Mouse (Mus musculus) neural tube, embryonic 14.5 days (tissue): Measurements from ENCODE around the gene Necab3. TPM values are rescaled to one million over a fixed set of nuclear protein-coding genes. Genes with fewer than 3 reads are reported as not detected.

Source experiments
- ATAC-seq: fragments of 200-750 bp; cut with Nextera tagmentation; 2 replicates; pipeline ENCODE4 v1.8.0; 2017; ENCODE audit warnings: low read depth, mild to moderate bottlenecking, moderate TSS enrichment, moderate library complexity
- H3K27ac ChIP-seq: fragments of 300-500 bp; sonication (generic); 2 replicates; pipeline ENCODE4 v1.5.1; 2014; ENCODE audit warnings: low read depth, mild to moderate bottlenecking, control low read depth, low read length, moderate library complexity, mixed read lengths
- H3K27me3 ChIP-seq: fragments of 300-500 bp; sonication (generic); 2 replicates; pipeline ENCODE4 v1.6.1; 2014; ENCODE audit warnings: low read length; ENCODE audit not compliant: control insufficient read depth, insufficient read depth
- H3K36me3 ChIP-seq: fragments of 300-500 bp; sonication (generic); 2 replicates; pipeline ENCODE4 v1.6.1; 2014; ENCODE audit warnings: low read length, mixed read lengths; ENCODE audit not compliant: control insufficient read depth, insufficient read depth
- H3K4me1 ChIP-seq: fragments of 300-500 bp; sonication (generic); 2 replicates; pipeline ENCODE4 v1.6.1; 2014; ENCODE audit warnings: low read length; ENCODE audit not compliant: control insufficient read depth, insufficient read depth
- H3K4me2 ChIP-seq: fragments of 300-500 bp; sonication (generic); 2 replicates; pipeline ENCODE4 v1.6.1; 2014; ENCODE audit warnings: mild to moderate bottlenecking, low read depth, low read length, control low read depth
- H3K4me3 ChIP-seq: fragments of 300-500 bp; sonication (generic); 2 replicates; pipeline ENCODE4 v1.5.1; 2014; ENCODE audit warnings: low read depth, low read length, control low read depth, mixed read lengths
- H3K9ac ChIP-seq: fragments of 300-500 bp; sonication (generic); replicated peaks from 2 replicates; pipeline ENCODE4 v1.6.1; 2014; ENCODE audit warnings: low read depth, mild to moderate bottlenecking, control low read depth, low read length, mixed read lengths
- H3K9me3 ChIP-seq: fragments of 300-500 bp; sonication (generic); 2 replicates; pipeline ENCODE4 v1.6.1; 2016; ENCODE audit warnings: low read length; ENCODE audit not compliant: control insufficient read depth
- WGBS: fragments of 180-500 bp; shearing (Covaris S2); extraction: QIAGEN DNeasy Blood & Tissue Kit; methylation state at CpG from one replicate; pipeline ENCODE4 v1.1.7; 2014; 5-methylcytosine and 5-hydroxymethylcytosine counted together
- polyA plus RNA-seq: library from polyadenylated mRNA; unstranded; fragments of >200 nt; fragmentation: Nextera tagmentation; extraction: Ambion mirVana; gene quantifications from 2 replicates; pipeline ENCODE4 v1.2.1, GENCODE M21; 2014

The Necab3 gene
- polyA plus RNA-seq, 1 experiment from 2014 or later, result 16.8 TPM

DNA sequence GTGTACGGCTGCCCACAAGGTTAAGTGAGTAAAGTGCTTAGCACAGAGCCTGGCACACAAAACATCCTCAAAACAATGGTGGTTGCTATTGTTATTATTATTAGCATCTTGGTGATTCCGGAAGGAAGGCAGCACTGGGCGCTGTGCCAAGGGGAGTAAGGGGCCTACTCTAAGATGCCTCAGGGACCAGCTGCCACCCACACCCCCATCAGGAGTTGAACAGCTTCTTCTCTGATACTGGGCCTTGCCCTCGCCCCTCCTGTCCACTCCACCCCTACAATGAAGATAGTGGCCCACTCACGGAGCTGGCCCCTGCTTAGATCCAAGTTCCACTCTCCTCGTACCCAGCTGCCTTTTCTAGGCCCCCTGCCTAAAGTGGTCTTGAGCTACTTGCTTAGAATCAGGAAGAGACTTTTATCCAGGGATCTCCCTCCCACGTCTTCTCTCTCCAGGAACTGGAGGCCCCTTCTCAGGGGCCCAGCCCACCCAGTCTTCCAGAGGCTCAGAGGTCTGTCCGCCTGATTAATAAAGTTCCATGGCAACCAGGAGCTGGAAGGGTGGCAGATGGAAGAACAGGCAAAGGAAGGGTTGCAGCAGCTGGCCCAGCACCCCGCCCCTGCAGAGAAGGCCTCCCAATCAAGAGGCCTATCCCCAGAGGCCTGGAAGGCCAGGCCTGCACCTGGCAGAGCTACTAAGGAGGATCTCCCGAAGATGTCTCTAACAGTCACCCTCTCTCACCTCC is 9.8 kb upstream of the Necab3 start:
- H3K9ac ChIP-seq, result no peak overlapping the region
- peak overlapping the region; percentile 56 for H3K4me3 ChIP-seq
- peak overlapping the region; percentile 95 for H3K4me2 ChIP-seq
- H3K9me3 ChIP-seq, result no peaks in the 10 kb centered on the region
- H3K36me3 ChIP-seq, result no peaks in the 10 kb centered on the region
- 12% methylated on average over 10 of the region's 10 CpGs for WGBS
- no peaks in the 10 kb centered on the region for H3K27me3 ChIP-seq
- peaks cover 14% of the 10 kb centered on the region; the same call in 1 of the 2 replicates for H3K4me1 ChIP-seq
- peak overlapping the region; percentile 60; the same call in 1 of the 2 replicates for H3K27ac ChIP-seq
- ATAC-seq, result no peak

GRCm38 (mm10) chr2:154567766-154568165 is 9.1 kb upstream of the Necab3 start:
- Histone ChIP-seq H3K27ac (0 out of 2 replicates have a peak overlapping the region, but pooled peaks have one; percentile 44), H3K4me2 (peak overlapping the region; percentile 95; the same call in 1 of the 2 replicates), H3K9ac (no peak overlapping the region), H3K4me3 (no peak overlapping the region), H3K4me1 (peaks cover 14% of the 10 kb centered on the region; the same call in 1 of the 2 replicates), H3K9me3 (no peaks in the 10 kb centered on the region), H3K36me3 (no peaks in the 10 kb centered on the region), H3K27me3 (no peaks in the 10 kb centered on the region)
- 79% methylated on average over 2 of the region's 2 CpGs for WGBS
- no peak for ATAC-seq

DNA sequence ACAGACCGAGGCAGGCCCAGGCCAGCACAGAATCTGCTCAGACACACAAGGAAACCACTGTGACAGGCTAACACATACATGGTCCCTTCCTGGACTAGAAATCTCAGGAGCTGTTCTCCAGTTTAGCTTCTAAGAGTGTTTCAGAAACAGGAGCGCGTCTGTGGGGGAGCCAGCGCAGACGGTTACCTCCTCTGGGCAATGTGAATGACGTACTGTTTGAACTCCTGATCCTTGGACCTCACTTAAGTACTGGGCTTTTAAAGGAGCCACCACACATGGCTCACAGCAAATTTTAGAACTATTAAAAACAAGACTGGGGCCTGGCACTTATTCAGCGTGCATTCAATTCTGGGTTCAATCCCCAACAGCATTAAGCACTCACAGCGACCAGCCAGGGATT is 8.0 kb upstream of the Necab3 start:
- Histone ChIP-seq H3K27ac (no peak overlapping the region), H3K4me2 (no peak overlapping the region), H3K4me1 (peaks cover 14% of the 10 kb centered on the region; the same call in 1 of the 2 replicates), H3K9ac (no peak overlapping the region), H3K4me3 (no peak overlapping the region), H3K36me3 (no peaks in the 10 kb centered on the region), H3K27me3 (no peaks in the 10 kb centered on the region), H3K9me3 (no peaks in the 10 kb centered on the region)
- 37% methylated on average over 8 of the region's 8 CpGs for WGBS
- ATAC-seq, result no peak

DNA sequence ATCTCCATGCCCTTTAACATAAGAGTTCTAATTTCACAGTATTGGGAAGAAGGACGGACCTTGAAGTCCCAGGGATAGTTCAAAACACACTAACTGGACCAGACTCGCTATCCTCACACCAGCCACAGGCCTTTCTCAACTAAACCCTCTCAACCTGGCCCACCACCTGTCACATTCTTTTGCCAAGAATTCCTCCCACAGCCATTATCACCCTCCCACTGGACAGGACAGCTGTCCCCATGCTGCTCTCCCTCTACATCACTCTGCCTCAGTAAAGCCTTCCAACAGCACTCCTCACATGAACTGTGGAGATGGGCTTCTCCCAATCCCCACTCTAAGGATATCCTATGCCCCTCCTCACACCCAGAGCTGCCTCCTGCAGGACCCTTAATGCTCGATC is 6.9 kb upstream of the Necab3 start:
- Histone ChIP-seq H3K4me2 (no peak overlapping the region), H3K27me3 (no peaks in the 10 kb centered on the region), H3K4me1 (peaks cover 14% of the 10 kb centered on the region; the same call in 1 of the 2 replicates), H3K9ac (0 out of 2 replicates have a peak overlapping the region, but pooled peaks have one; percentile 2), H3K9me3 (no peaks in the 10 kb centered on the region), H3K27ac (no peak overlapping the region), H3K4me3 (no peak overlapping the region), H3K36me3 (no peaks in the 10 kb centered on the region)
- ATAC-seq, result no peak
- 71% methylated on average over 3 of the region's 3 CpGs for WGBS

- no peak overlapping the region for H3K9ac ChIP-seq
- H3K27ac ChIP-seq, result no peak overlapping the region
- H3K36me3 ChIP-seq, result no peaks in the 10 kb centered on the region
- no peak overlapping the region for H3K4me2 ChIP-seq
- 92% methylated on average over 21 of the region's 22 CpGs for WGBS
- H3K4me1 ChIP-seq, result peaks cover 13% of the 10 kb centered on the region; the same call in 1 of the 2 replicates
- no peak overlapping the region for H3K4me3 ChIP-seq
- ATAC-seq, result no peak
- H3K9me3 ChIP-seq, result no peaks in the 10 kb centered on the region
- no peaks in the 10 kb centered on the region for H3K27me3 ChIP-seq
Measured at GRCm38 (mm10) chr2:154563612-154564170, 5.0 kb upstream of the Necab3 start.

- H3K9me3 ChIP-seq, result no peaks in the 10 kb centered on the region
- H3K27me3 ChIP-seq, result no peaks in the 10 kb centered on the region
- H3K36me3 ChIP-seq, result no peaks in the 10 kb centered on the region
- no peak overlapping the region; the same call in 1 of the 2 replicates for H3K4me2 ChIP-seq
- no peak for ATAC-seq
- 53% methylated on average over 5 of the region's 5 CpGs for WGBS
- H3K27ac ChIP-seq, result no peak overlapping the region
- peaks cover 15% of the 10 kb centered on the region; the same call in 1 of the 2 replicates for H3K4me1 ChIP-seq
- no peak overlapping the region for H3K9ac ChIP-seq
- no peak overlapping the region for H3K4me3 ChIP-seq
Measured at GRCm38 (mm10) chr2:154557184-154557832, 1.4 kb downstream of the Necab3 start.

GRCm38 (mm10) chr2:154555235-154555634 is 3.5 kb downstream of the Necab3 start:
- H3K9ac ChIP-seq, result no peak overlapping the region
- no peak overlapping the region for H3K4me3 ChIP-seq
- 84% methylated on average over 6 of the region's 6 CpGs for WGBS
- peaks cover 20% of the 10 kb centered on the region; the same call in 1 of the 2 replicates for H3K4me1 ChIP-seq
- no peak for ATAC-seq
- H3K27me3 ChIP-seq, result peaks cover 2% of the 10 kb centered on the region; the same call in 1 of the 2 replicates
- no peak overlapping the region for H3K4me2 ChIP-seq
- no peaks in the 10 kb centered on the region for H3K36me3 ChIP-seq
- no peak overlapping the region for H3K27ac ChIP-seq
- no peaks in the 10 kb centered on the region for H3K9me3 ChIP-seq

- H3K27ac ChIP-seq, result peak overlapping the region; percentile 35; the same call in 1 of the 2 replicates
- H3K36me3 ChIP-seq, result no peaks in the 10 kb centered on the region
- H3K4me2 ChIP-seq, result peak overlapping the region; percentile 4; the same call in 1 of the 2 replicates
- peaks cover 9% of the 10 kb centered on the region; the same call in 1 of the 2 replicates for H3K4me1 ChIP-seq
- H3K27me3 ChIP-seq, result peaks cover 2% of the 10 kb centered on the region; the same call in 1 of the 2 replicates
- H3K9ac ChIP-seq, result no peak overlapping the region
- no peak overlapping the region for H3K4me3 ChIP-seq
- H3K9me3 ChIP-seq, result no peaks in the 10 kb centered on the region
- WGBS, result 25% methylated on average over 27 of the region's 27 CpGs
- peak; percentile 44; the same call in 1 of the 2 replicates for ATAC-seq
Measured at GRCm38 (mm10) chr2:154552424-154552907, 6.2 kb downstream of the Necab3 start.
